Mouse (Mus musculus) fat pad, adult 2 months (tissue): ENCODE data around the gene Iglon5.

Source experiments
- DNase-seq: peaks from one replicate; pipeline ENCODE4 v3.0.0-alpha.2; 2011; ENCODE audit warnings: low read depth, low spot score; ENCODE audit errors: extremely low read depth

Gene Iglon5

DNA sequence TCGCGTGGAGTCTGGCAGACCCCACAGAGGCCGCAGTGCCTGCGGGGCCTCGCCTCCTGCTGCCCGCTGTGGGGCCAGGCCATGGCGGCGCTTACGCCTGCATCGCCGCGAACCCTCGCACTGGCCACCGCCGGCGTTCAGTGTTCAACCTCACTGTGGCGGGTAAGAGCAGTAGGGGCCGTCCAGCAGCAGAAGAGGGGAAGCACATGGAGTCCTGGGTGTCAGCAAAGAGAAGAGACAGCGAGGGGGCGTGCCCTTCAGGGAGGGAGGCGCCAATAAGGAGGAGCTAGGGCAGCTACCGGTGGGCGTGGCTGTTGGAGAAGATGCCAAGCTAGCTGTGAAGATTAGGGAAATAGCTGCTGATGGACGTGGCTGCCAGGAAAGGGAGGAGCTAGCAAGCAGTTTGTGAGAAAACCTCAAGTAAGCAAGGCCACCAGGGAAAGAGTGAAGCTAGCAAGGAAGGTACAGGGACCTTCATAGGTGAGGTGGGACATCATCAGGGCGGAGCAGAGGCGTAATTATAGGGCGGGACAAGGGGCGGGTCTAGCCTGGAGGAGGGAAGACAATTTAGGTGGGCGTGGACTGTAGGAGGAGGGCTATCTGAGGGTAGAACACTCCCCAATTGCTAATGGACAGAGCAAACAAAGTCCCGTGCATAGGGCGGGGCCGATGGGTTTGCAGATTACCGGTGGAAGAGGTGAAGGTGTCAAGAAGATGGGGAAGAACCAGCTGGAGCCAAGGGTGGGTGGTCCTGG, 24.4 kb downstream of the Iglon5 start:
- peak; percentile 57 for DNase-seq

GRCm38 (mm10) chr7:43464864-43465343, 25.0 kb downstream of the Iglon5 start:
- no peak for DNase-seq

DNA sequence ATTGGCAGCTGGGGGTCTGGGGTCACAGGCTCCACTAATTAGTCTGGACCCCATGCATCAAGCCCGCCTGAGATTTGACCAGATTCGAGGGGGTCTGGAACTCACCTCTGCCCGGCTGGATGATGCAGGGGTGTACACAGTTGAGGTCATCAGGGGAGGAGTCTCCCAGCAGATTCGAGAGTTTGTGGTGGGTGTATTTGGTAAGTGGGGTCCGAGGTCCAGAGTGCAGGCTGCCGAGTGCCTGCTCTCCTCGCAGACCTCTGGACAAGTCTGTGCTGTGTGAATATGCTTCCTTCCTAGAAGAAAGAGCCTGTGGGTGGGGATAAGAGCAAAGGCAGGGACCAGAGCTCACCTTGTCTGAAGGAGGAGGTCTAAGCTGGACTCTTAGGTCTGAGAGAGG, 25.9 kb downstream of the Iglon5 start:
- DNase-seq = no peak

GRCm38 (mm10) chr7:43462851-43463250, 27.0 kb downstream of the Iglon5 start, which contains the start of gene Vsig10l:
Gene Vsig10l (plus strand): TSS chr7:43463151.
- no peak for DNase-seq

DNA sequence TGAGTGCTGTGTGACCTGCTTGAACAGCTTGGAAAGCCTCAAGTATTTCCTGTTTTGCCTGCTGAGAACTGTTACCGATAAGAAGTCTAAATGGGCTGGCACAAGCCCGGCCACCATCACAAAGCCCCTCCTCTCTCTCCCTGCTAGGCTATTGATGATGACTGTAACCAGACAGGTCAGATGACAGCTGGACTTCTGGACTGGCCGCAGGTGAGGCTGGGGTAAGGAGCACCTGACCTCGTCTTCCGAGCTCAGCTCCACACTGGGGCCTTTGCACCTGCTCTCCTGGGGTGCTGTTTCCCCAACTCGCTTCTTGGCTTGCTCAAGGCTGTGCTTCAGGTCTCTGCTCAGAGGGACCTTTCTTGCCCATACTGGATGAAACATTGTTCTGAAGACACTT, 35.5 kb downstream of the Iglon5 start:
- no peak for DNase-seq

DNA sequence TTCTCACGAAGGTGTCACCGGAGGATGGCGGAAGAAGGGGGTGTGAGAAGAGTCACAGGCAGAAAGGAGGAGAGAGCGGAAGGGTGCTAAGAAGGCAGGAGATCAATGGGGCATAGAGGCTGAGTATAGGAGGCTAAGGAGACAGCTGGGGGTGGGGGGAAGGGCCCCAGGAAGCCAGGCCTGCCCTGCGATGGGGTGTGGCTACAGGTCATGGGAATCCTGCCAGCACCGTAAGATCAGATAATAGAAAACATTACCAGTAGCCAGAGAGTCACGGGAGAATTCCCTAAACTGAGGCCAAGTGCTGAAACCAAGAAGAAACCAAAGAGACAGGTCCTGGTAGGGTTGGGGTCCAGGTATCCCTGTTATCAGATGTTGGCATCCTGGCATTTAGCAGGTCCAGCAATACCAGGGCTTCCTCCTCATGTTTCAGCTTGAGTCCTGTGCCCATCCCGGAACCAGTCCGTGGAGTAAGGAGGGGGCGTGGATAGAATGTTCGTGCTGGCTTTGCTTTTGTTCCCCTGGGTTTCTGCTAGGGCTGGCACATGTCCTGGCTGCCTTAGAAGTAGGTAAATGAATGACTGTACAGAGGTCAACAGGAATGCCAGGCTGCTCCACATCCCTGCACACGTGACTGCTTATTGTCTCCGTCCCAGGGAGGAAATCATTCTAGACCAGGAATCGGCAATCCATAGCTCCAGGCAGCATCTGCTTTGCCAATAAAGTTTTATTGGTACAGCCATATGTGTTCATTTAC, 36.1 kb downstream of the Iglon5 start:
- peak; percentile 74 for DNase-seq

- DNase-seq = no peak
These were observed 37.3 kb downstream of the Iglon5 start for GRCm38 (mm10) chr7:43452609-43453008.

DNA sequence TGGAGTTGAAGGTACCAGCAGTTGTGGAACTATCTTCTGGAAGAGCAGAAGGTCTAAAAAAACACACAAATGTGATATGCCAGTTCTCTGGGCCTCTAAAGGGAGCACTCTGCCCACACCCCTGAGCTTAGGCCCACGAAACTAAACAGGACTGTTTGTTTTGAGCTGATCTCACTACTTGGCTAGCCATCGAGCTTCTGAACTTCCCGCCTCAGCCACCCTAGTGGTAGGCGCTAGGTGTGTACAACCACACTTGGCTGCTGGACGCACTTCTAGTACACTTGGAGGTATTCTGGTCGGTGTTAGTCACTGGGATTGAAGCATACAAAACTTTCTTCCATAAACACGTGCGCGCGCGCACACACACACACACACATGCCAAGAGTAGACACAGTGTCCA, 38.1 kb downstream of the Iglon5 start:
- DNase-seq = no peak

DNA sequence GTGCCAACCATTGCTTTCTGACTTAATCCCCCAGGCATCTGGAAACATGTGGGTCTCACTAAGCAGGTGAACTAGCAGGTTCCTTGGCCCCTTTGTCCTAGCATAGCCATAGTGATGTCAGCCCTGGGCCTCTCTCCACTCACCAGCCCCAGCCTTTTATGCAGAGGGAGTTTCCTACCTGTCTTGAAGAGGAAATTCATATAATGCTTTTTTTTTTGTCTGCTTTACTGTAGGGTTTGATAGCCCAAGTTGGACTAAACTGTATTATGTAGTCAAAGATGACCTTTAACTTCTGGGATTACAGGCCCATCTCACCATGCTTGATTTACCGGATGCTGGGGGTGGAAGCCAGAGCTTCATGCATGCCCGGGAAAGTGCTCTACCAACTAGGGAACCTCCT, 40.1 kb downstream of the Iglon5 start:
- DNase-seq = no peak

- DNase-seq = no peak
These were observed 41.6 kb downstream of the Iglon5 start for GRCm38 (mm10) chr7:43448246-43448645.

- DNase-seq = no peak
These were observed 42.1 kb downstream of the Iglon5 start for GRCm38 (mm10) chr7:43447801-43448200.

GRCm38 (mm10) chr7:43443917-43444293, 46.0 kb downstream of the Iglon5 start, which contains the start of the genes Etfb and Gm45233:
Gene Etfb (plus strand): TSS chr7:43444083.
Gene Gm45233 (plus strand): TSS chr7:43444128.
- peak; percentile 68 for DNase-seq

- peak; percentile 26 for DNase-seq
These were observed 46.6 kb downstream of the Iglon5 start for GRCm38 (mm10) chr7:43443126-43443916.

DNA sequence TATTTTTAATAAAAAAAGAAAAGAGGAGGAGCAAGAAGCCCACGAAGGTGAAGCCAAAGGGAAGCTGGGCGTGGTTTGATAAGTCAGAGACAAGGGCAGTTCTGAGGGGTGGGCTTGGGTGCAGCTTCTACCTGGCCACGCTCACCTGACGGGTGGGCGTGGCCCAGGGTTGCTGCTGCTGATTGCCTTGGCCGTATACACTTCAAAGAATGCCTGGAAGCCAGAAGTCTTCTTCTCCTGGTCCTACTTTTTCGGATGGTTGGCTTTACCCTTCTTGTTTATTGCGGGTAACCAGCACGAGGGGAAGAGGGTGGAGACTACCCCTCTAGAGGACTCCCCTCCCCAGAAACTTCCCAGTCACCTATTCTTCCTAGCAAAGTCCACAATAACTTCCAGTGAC, 47.2 kb downstream of the Iglon5 start:
- DNase-seq = no peak

DNA sequence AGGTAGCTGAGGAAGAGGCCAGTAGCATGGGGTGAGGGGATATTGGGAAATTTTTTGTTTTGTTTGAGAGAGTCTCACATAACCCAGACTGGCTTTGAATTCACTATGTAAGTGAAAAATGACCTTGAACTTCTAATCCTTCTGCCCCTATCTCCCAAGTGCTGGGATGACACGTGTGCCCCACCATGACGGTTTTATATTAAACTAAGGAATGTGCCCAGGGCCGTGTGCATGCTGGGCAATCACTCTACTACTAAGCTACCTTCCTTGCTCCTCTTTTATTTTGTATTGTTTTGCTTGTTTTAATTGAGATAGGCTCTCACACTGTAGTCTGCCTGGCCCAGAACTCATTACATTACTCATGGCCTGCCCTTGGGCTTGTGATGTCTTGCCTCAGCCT, 48.8 kb downstream of the Iglon5 start:
- DNase-seq = no peak

DNA sequence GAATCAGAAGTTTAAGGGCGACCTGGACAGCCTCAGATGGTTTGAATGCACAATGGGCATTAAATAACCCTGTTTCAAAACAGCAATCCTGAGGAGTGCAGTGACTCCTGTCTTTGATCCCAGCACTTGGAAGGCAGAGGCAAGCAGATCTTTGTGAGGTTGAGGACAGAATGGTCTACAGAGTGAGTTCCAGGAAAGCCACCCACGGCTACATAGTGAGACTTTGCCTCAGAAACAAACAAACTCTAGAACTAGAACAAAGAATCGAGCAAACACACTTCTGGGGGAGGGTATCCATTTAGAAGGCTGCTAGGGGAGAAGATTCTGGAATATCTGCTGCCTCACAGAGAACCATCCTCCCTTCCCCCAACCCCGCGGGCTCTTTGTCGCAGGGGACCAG, 49.4 kb downstream of the Iglon5 start, which contains the start of gene Cldnd2:
Cldnd2 (plus strand) TSS at position 301 of the 400 bp plus-strand sequence.
- DNase-seq = no peak

GRCm38 (mm10) chr7:43438611-43439010, 51.3 kb downstream of the Iglon5 start:
- no peak for DNase-seq

- DNase-seq = no peak
These were observed 53.3 kb downstream of the Iglon5 start, which contains the start of gene Nkg7 for GRCm38 (mm10) chr7:43436341-43437255. Gene Nkg7 (plus strand): TSS chr7:43437073.

GRCm38 (mm10) chr7:43434676-43435075, 55.2 kb downstream of the Iglon5 start:
- no peak for DNase-seq

GRCm38 (mm10) chr7:43432891-43433290, 57.0 kb downstream of the Iglon5 start:
- DNase-seq = no peak
